Mouse (Mus musculus) embryonic facial prominence, embryonic 14.5 days (tissue): ENCODE results near the gene Fut8. TPM values are rescaled to one million over a fixed set of nuclear protein-coding genes. Genes with fewer than 3 reads are reported as not detected.

Experiments
- ATAC-seq: fragments of 200-750 bp; cut with Nextera tagmentation; 2 replicates; pipeline ENCODE4 v1.8.0; 2017; ENCODE audit warnings: low read depth, moderate number of reproducible peaks, moderate TSS enrichment
- DNase-seq: peaks from one replicate; pipeline ENCODE4 v3.0.0-alpha.2; 2015; ENCODE audit warnings: low spot score
- H3K27ac ChIP-seq: fragments of 300-500 bp; sonication (generic); replicated peaks from 2 replicates; pipeline ENCODE4 v1.5.1; 2014; ENCODE audit warnings: low read depth, mild to moderate bottlenecking, low read length, moderate library complexity
- H3K27me3 ChIP-seq: fragments of 300-500 bp; sonication (generic); replicated peaks from 2 replicates; pipeline ENCODE4 v1.6.1; 2014; ENCODE audit warnings: low read length; ENCODE audit not compliant: control insufficient read depth, insufficient read depth
- H3K36me3 ChIP-seq: fragments of 300-500 bp; sonication (generic); 2 replicates; pipeline ENCODE4 v1.6.1; 2014; ENCODE audit warnings: low read length, mixed read lengths; ENCODE audit not compliant: control insufficient read depth, insufficient read depth
- H3K4me1 ChIP-seq: fragments of 300-500 bp; sonication (generic); 2 replicates; pipeline ENCODE4 v1.6.1; 2014; ENCODE audit warnings: antibody characterized with exemption, low read length; ENCODE audit not compliant: control insufficient read depth, insufficient read depth
- H3K4me2 ChIP-seq: fragments of 300-500 bp; sonication (generic); 2 replicates; pipeline ENCODE4 v1.6.1; 2014; ENCODE audit warnings: low read depth, mild to moderate bottlenecking, low read length, moderate library complexity, mixed read lengths
- H3K4me3 ChIP-seq: fragments of 300-500 bp; sonication (generic); 2 replicates; pipeline ENCODE4 v1.5.1; 2014; ENCODE audit warnings: low read depth, mild to moderate bottlenecking, low read length
- H3K9ac ChIP-seq: fragments of 300-500 bp; sonication (generic); 2 replicates; pipeline ENCODE4 v1.6.1; 2014; ENCODE audit warnings: low read depth, mild to moderate bottlenecking, low read length, moderate library complexity, mixed read lengths
- H3K9me3 ChIP-seq: fragments of 300-500 bp; sonication (generic); 2 replicates; pipeline ENCODE4 v1.6.1; 2016; ENCODE audit warnings: low read length; ENCODE audit not compliant: control insufficient read depth
- WGBS: fragments of 180-500 bp; shearing (Covaris S2); extraction: QIAGEN DNeasy Blood & Tissue Kit; methylation state at CpG from one replicate; pipeline ENCODE4 v1.1.7; 2014; 5-methylcytosine and 5-hydroxymethylcytosine counted together
- polyA plus RNA-seq: library from polyadenylated mRNA; unstranded; fragments of >200 nt; fragmentation: Nextera tagmentation; extraction: Ambion mirVana; gene quantifications from 2 replicates; pipeline ENCODE4 v1.2.1, GENCODE M21; 2014

Gene Fut8
- polyA plus RNA-seq, 1 experiment from 2014 or later, result 28.8 TPM

GRCm38 (mm10) chr12:77197121-77197599 is 40.8 kb upstream of the Fut8 start:
- Histone ChIP-seq H3K9me3 (no peaks in the 10 kb centered on the region), H3K27me3 (no peaks in the 10 kb centered on the region), H3K4me2 (no peak overlapping the region), H3K9ac (no peak overlapping the region), H3K27ac (no peak overlapping the region), H3K4me1 (no peaks in the 10 kb centered on the region), H3K4me3 (no peak overlapping the region), H3K36me3 (no peaks in the 10 kb centered on the region)
- no peak for ATAC-seq
- DNase-seq, result no peak
- 68% methylated on average over 6 of the region's 7 CpGs for WGBS

GRCm38 (mm10) chr12:77198253-77198652 is 39.7 kb upstream of the Fut8 start:
- 91% methylated on average over 4 of the region's 4 CpGs for WGBS

GRCm38 (mm10) chr12:77201461-77202143 is 36.3 kb upstream of the Fut8 start:
- Histone ChIP-seq H3K27me3 (no peaks in the 10 kb centered on the region), H3K4me1 (no peaks in the 10 kb centered on the region), H3K4me2 (no peak overlapping the region), H3K27ac (no peak overlapping the region), H3K9me3 (no peaks in the 10 kb centered on the region), H3K9ac (no peak overlapping the region), H3K36me3 (no peaks in the 10 kb centered on the region), H3K4me3 (no peak overlapping the region)
- 76% methylated on average over 10 of the region's 10 CpGs for WGBS
- DNase-seq (no peak), ATAC-seq (no peak)

More at GRCm38 (mm10) chr12:77198253-77198652, 39.7 kb upstream of the Fut8 start:
- DNase-seq (no peak), ATAC-seq (no peak)
- Histone ChIP-seq H3K4me2 (no peak overlapping the region), H3K4me1 (no peaks in the 10 kb centered on the region), H3K9me3 (no peaks in the 10 kb centered on the region), H3K9ac (no peak overlapping the region), H3K4me3 (no peak overlapping the region), H3K36me3 (no peaks in the 10 kb centered on the region), H3K27ac (no peak overlapping the region), H3K27me3 (no peaks in the 10 kb centered on the region)

GRCm38 (mm10) chr12:77203136-77203535 is 34.8 kb upstream of the Fut8 start:
- Histone ChIP-seq H3K9me3 (no peaks in the 10 kb centered on the region), H3K36me3 (no peaks in the 10 kb centered on the region), H3K4me1 (no peaks in the 10 kb centered on the region), H3K4me3 (no peak overlapping the region), H3K9ac (no peak overlapping the region), H3K27me3 (no peaks in the 10 kb centered on the region), H3K27ac (no peak overlapping the region), H3K4me2 (no peak overlapping the region)
- ATAC-seq (no peak), DNase-seq (no peak)
- 88% methylated on average over 4 of the region's 4 CpGs for WGBS

- no peaks in the 10 kb centered on the region for H3K36me3 ChIP-seq
- H3K27me3 ChIP-seq, result no peaks in the 10 kb centered on the region
- H3K4me1 ChIP-seq, result no peaks in the 10 kb centered on the region
- DNase-seq (no peak), ATAC-seq (no peak)
- H3K9ac ChIP-seq, result no peak overlapping the region
- no peak overlapping the region for H3K27ac ChIP-seq
- no peak overlapping the region for H3K4me2 ChIP-seq
- WGBS, result 78% methylated on average over 5 of the region's 5 CpGs
- no peak overlapping the region for H3K4me3 ChIP-seq
- no peaks in the 10 kb centered on the region for H3K9me3 ChIP-seq
These were observed 31.1 kb upstream of the Fut8 start for GRCm38 (mm10) chr12:77206852-77207251.

GRCm38 (mm10) chr12:77208056-77208455 is 29.9 kb upstream of the Fut8 start:
- Histone ChIP-seq H3K9me3 (no peaks in the 10 kb centered on the region), H3K4me1 (no peaks in the 10 kb centered on the region), H3K27me3 (no peaks in the 10 kb centered on the region), H3K27ac (no peak overlapping the region), H3K4me3 (no peak overlapping the region), H3K4me2 (no peak overlapping the region), H3K36me3 (no peaks in the 10 kb centered on the region), H3K9ac (no peak overlapping the region)
- no peak for ATAC-seq
- no peak for DNase-seq
- WGBS, result 95% methylated on average over 2 of the region's 2 CpGs

GRCm38 (mm10) chr12:77208576-77209180 is 29.2 kb upstream of the Fut8 start:
- Histone ChIP-seq H3K27ac (no peak overlapping the region), H3K27me3 (no peaks in the 10 kb centered on the region), H3K4me3 (no peak overlapping the region), H3K4me2 (no peak overlapping the region), H3K9ac (no peak overlapping the region), H3K4me1 (no peaks in the 10 kb centered on the region), H3K36me3 (no peaks in the 10 kb centered on the region), H3K9me3 (no peaks in the 10 kb centered on the region)
- no peak for DNase-seq
- no peak for ATAC-seq
- 83% methylated on average over 5 of the region's 5 CpGs for WGBS

- no peak overlapping the region for H3K4me2 ChIP-seq
- H3K36me3 ChIP-seq, result no peaks in the 10 kb centered on the region
- 87% methylated on average over 7 of the region's 7 CpGs for WGBS
- H3K27ac ChIP-seq, result no peak overlapping the region
- no peak overlapping the region for H3K4me3 ChIP-seq
- no peaks in the 10 kb centered on the region for H3K27me3 ChIP-seq
- H3K4me1 ChIP-seq, result no peaks in the 10 kb centered on the region
- no peak for DNase-seq
- no peaks in the 10 kb centered on the region for H3K9me3 ChIP-seq
- no peak overlapping the region for H3K9ac ChIP-seq
- no peak for ATAC-seq
These were observed 26.2 kb upstream of the Fut8 start for GRCm38 (mm10) chr12:77211695-77212208.
